13 mouse cellular contexts compared by ENCODE assay signal in the genomic region with DNA sequence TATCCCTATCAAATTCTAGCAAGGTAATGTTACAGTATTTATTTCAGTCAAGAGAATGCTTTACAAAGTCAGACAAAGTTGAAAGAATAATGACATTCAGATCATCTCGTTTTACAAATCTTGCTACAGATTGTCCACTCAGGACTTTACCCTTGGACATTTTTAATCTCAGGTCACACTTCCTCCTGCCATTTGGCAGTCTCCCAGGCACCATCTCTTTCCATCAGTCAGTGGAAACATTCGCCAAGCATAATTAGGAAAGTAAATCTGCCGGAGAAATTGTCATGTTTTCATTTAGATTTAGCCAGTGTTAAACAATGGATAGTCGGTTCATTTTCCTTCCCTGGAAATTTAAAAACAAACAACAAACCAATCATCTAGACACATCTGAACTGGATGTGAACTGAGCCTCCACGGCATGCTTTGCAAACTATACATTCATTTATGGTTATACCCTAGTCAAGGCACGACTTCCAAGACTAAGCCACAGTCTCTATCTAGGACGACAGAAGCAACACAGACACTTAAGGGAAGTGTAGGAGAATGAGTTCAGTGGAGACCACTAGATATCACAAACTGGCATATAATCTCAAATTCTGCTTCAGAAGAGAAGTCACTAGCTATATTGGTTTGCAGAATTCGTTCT.
DNase-seq lines count a peak whose midpoint lies in the region; ATAC-seq and TF ChIP-seq lines count a peak whose summit lies in the region.
"Had no signal": no experiment of that assay in that cellular context is flagged by ENCODE, and none has a peak within 500 bp of the region (broad histone marks: within the 10 kb centered on the region; RNA-seq: fewer than 3 reads in every experiment).

No protein-coding gene starts in this region.

- no peak for TF ChIP-seq POLR2A in cerebellum, adult 2 months (IDR thresholded peaks at IDR 0.05; ENCODE audit: borderline replicate concordance, insufficient read depth, low read length)

- ATAC-seq in embryonic facial prominence, embryonic 14.5 days (ENCODE audit: low read depth) = no peak
- no peak for ATAC-seq in forebrain, embryonic 11.5 days (replicated peaks; ENCODE audit: low FRiP score)

- no peak overlapping the region for H3K27ac ChIP-seq in embryonic facial prominence, embryonic 14.5 days (replicated peaks; ENCODE audit: low read depth, low read length)
- no peak overlapping the region for H3K27ac ChIP-seq in embryonic facial prominence, embryonic 10.5 days (replicated peaks)
- no peak overlapping the region for H3K27ac ChIP-seq in cerebellum, adult 2 months (ENCODE audit: insufficient read depth, low read length)
- H3K27ac ChIP-seq in forebrain, embryonic 11.5 days (ENCODE audit: low read depth, low read length) = no peak overlapping the region
- H3K27ac ChIP-seq: limb, embryonic 13.5 days had no signal

- no peaks in the 10 kb centered on the region for H3K9me3 ChIP-seq in embryonic facial prominence, embryonic 14.5 days (ENCODE audit: control insufficient read depth, low read length)
- H3K9me3 ChIP-seq in embryonic facial prominence, embryonic 10.5 days = no peaks in the 10 kb centered on the region
- no peaks in the 10 kb centered on the region for H3K9me3 ChIP-seq in forebrain, embryonic 11.5 days (ENCODE audit: control insufficient read depth, low read length)
- H3K9me3 ChIP-seq: limb, embryonic 13.5 days had no signal

- H3K4me2 ChIP-seq in embryonic facial prominence, embryonic 14.5 days (ENCODE audit: low read depth, low read length) = no peak overlapping the region
- no peak overlapping the region for H3K4me2 ChIP-seq in forebrain, embryonic 11.5 days (ENCODE audit: low read depth, low read length, severe bottlenecking)
- H3K4me2 ChIP-seq: heart, embryonic 11.5 days; limb, embryonic 13.5 days had no signal

- WGBS in embryonic facial prominence, embryonic 14.5 days = 66% methylated on average over 8 of the region's 8 CpGs
- 76% methylated on average over 8 of the region's 8 CpGs for WGBS in embryonic facial prominence, embryonic 10.5 days
- WGBS in cerebellum, adult 2 months = 34% methylated on average over 8 of the region's 8 CpGs
- WGBS in forebrain, embryonic 11.5 days = 85% methylated on average over 8 of the region's 8 CpGs

- H3K4me3 ChIP-seq in embryonic facial prominence, embryonic 14.5 days (ENCODE audit: low read depth, low read length) = no peak overlapping the region
- H3K4me3 ChIP-seq in embryonic facial prominence, embryonic 10.5 days = no peak overlapping the region
- no peak overlapping the region for H3K4me3 ChIP-seq in cerebellum, adult 2 months (replicated peaks; ENCODE audit: insufficient read depth, low read depth, low read length)
- H3K4me3 ChIP-seq in forebrain, embryonic 11.5 days (ENCODE audit: low read depth, low read length) = no peak overlapping the region
- H3K4me3 ChIP-seq: limb, embryonic 13.5 days had no signal

- no peaks in the 10 kb centered on the region for H3K27me3 ChIP-seq in embryonic facial prominence, embryonic 14.5 days (replicated peaks; ENCODE audit: control insufficient read depth, insufficient read depth, low read length)
- H3K27me3 ChIP-seq in embryonic facial prominence, embryonic 10.5 days (replicated peaks; ENCODE audit: low read depth, poor library complexity, severe bottlenecking) = no peaks in the 10 kb centered on the region
- H3K27me3 ChIP-seq in cerebellum, adult 2 months (ENCODE audit: control insufficient read depth, insufficient read depth, low read length) = no peaks in the 10 kb centered on the region
- H3K27me3 ChIP-seq in forebrain, embryonic 11.5 days (ENCODE audit: control insufficient read depth, insufficient read depth, low read length) = no peaks in the 10 kb centered on the region
- H3K27me3 ChIP-seq: limb, embryonic 13.5 days had no signal

- no peaks in the 10 kb centered on the region for H3K36me3 ChIP-seq in embryonic facial prominence, embryonic 14.5 days (ENCODE audit: control insufficient read depth, insufficient read depth, low read length)
- H3K36me3 ChIP-seq in embryonic facial prominence, embryonic 10.5 days (replicated peaks) = no peaks in the 10 kb centered on the region
- H3K36me3 ChIP-seq in forebrain, embryonic 11.5 days (ENCODE audit: control insufficient read depth, insufficient read depth, low read length) = no peaks in the 10 kb centered on the region
- H3K36me3 ChIP-seq: limb, embryonic 13.5 days had no signal

- no peaks in the 10 kb centered on the region for H3K4me1 ChIP-seq in embryonic facial prominence, embryonic 14.5 days (ENCODE audit: control insufficient read depth, insufficient read depth, low read length)
- H3K4me1 ChIP-seq in embryonic facial prominence, embryonic 10.5 days = no peaks in the 10 kb centered on the region
- H3K4me1 ChIP-seq in cerebellum, adult 2 months (ENCODE audit: control insufficient read depth, insufficient read depth, low read length) = peaks cover 2% of the 10 kb centered on the region; the same call in 1 of the 2 replicates
- H3K4me1 ChIP-seq in forebrain, embryonic 11.5 days (replicated peaks; ENCODE audit: control insufficient read depth, insufficient read depth, low read length) = no peaks in the 10 kb centered on the region
- H3K4me1 ChIP-seq: limb, embryonic 13.5 days had no signal

- TF ChIP-seq CTCF in cerebellum, adult 2 months (IDR thresholded peaks at IDR 0.05; ENCODE audit: borderline replicate concordance, insufficient read depth, low read depth, low read length) = no peak

- H3K9ac ChIP-seq in embryonic facial prominence, embryonic 14.5 days (ENCODE audit: low read depth, low read length) = no peak overlapping the region
- H3K9ac ChIP-seq in forebrain, embryonic 11.5 days (ENCODE audit: low read length) = no peak overlapping the region
- H3K9ac ChIP-seq: limb, embryonic 13.5 days had no signal

- DNase-seq in embryonic facial prominence, embryonic 14.5 days (ENCODE audit: low spot score) = peak; percentile 8
- no peak for DNase-seq in embryonic facial prominence, embryonic 10.5 days (ENCODE audit: low spot score)
- DNase-seq in Muller cell, postnatal 12 days (ENCODE audit: inconsistent ontology term) = peak; percentile 19
- DNase-seq in cerebellum, adult 2 months = peak; percentile 41 to 72
- DNase-seq in kidney, adult 9 months = peak; percentile 43
- no peak for DNase-seq in neural tube, embryonic 10.5 days (ENCODE audit: extremely low spot score, low spot score)
- no peak for DNase-seq in forebrain, embryonic 11.5 days (ENCODE audit: low spot score)
- no peak for DNase-seq in thymus, postnatal 10 days (ENCODE audit: low spot score in 2 of 2)
- DNase-seq: embryo, embryonic 11 days; midbrain, embryonic 14.5 days; right cerebral cortex, adult 18-20 months had no signal

Comparison
In these comparisons a context has a peak if more than half of its experiments do, and no peak if none do; other contexts are left out.
1. DNase-seq: peak in embryonic facial prominence, embryonic 14.5 days (single experiment), Muller cell, postnatal 12 days (single experiment), cerebellum, adult 2 months (2 of 2) and kidney, adult 9 months (single experiment); none in embryonic facial prominence, embryonic 10.5 days (single experiment), neural tube, embryonic 10.5 days (single experiment), forebrain, embryonic 11.5 days (single experiment) and thymus, postnatal 10 days (0 of 2).